Mouse (Mus musculus): ENCODE results near the gene Il1f9. TPM values are rescaled to one million over a fixed set of nuclear protein-coding genes. Genes with fewer than 3 reads are reported as not detected.
"Not testable (repeated sequence)": the region's sequence is repeated elsewhere in the genome, so short reads cannot be mapped to it uniquely, and the experiment has no call there.

Gene Il1f9
- not detected in 2 replicates for polyA plus RNA-seq (2016; fragmentation: Nextera tagmentation; extraction: Ambion mirVana)

GRCm38 (mm10) chr2:24186176-24186575 lies at the start of gene Il1f9:
Gene Il1f9 (plus strand): TSS chr2:24186476.
- H3K4me1 ChIP-seq (replicated peaks), result no peaks in the 10 kb centered on the region
- no peak within 1 kb of the TSS for H3K27ac ChIP-seq
- WGBS, result 95% methylated on average over 1 of the region's 1 CpGs
- H3K9me3 ChIP-seq, result no peaks in the 10 kb centered on the region
- H3K4me3 ChIP-seq, result no peak within 1 kb of the TSS
- H3K36me3 ChIP-seq, result no peaks in the 10 kb centered on the region
- no peak for DNase-seq (ENCODE audit: low spot score)
- H3K27me3 ChIP-seq (ENCODE audit: insufficient read depth, poor library complexity, severe bottlenecking), result no peaks in the 10 kb centered on the region

GRCm38 (mm10) chr2:24152861-24153260 lies 33.4 kb upstream of the Il1f9 start, which contains the start of gene Il1f8:
Gene Il1f8 (plus strand): TSS chr2:24153161.
- WGBS, result 77% methylated on average over 2 of the region's 2 CpGs
- no peaks in the 10 kb centered on the region for H3K4me1 ChIP-seq (replicated peaks)
- no peaks in the 10 kb centered on the region for H3K36me3 ChIP-seq
- no peak within 1 kb of the TSS for H3K27ac ChIP-seq
- DNase-seq (ENCODE audit: low spot score), result no peak
- no peak within 1 kb of the TSS for H3K4me3 ChIP-seq
- H3K27me3 ChIP-seq (ENCODE audit: insufficient read depth, poor library complexity, severe bottlenecking), result no peaks in the 10 kb centered on the region
- H3K9me3 ChIP-seq, result no peaks in the 10 kb centered on the region

GRCm38 (mm10) chr2:24181683-24182331 lies 4.5 kb upstream of the Il1f9 start:
- not testable (repeated sequence) for H3K9me3 ChIP-seq; H3K27me3 ChIP-seq (ENCODE audit: insufficient read depth, poor library complexity, severe bottlenecking); H3K36me3 ChIP-seq; H3K4me1 ChIP-seq (replicated peaks); H3K27ac ChIP-seq
- WGBS, result 22% methylated on average over 14 of the region's 14 CpGs
- peak; percentile 52 for DNase-seq (ENCODE audit: low spot score)
- peak overlapping the region; percentile 27; the same call in 1 of the 2 replicates for H3K4me3 ChIP-seq

GRCm38 (mm10) chr2:24182423-24183147 lies 3.7 kb upstream of the Il1f9 start:
- H3K27me3 ChIP-seq (ENCODE audit: insufficient read depth, poor library complexity, severe bottlenecking); H3K27ac ChIP-seq; DNase-seq (ENCODE audit: low spot score); H3K9me3 ChIP-seq; H3K4me1 ChIP-seq (replicated peaks); H3K36me3 ChIP-seq: not testable (repeated sequence)
- WGBS, result 73% methylated on average over 13 of the region's 13 CpGs
- peak overlapping the region; percentile 27; the same call in 1 of the 2 replicates for H3K4me3 ChIP-seq

GRCm38 (mm10) chr2:24184092-24184491 lies 2.2 kb upstream of the Il1f9 start:
- not testable (repeated sequence) for H3K27me3 ChIP-seq (ENCODE audit: insufficient read depth, poor library complexity, severe bottlenecking); H3K9me3 ChIP-seq; DNase-seq (ENCODE audit: low spot score); H3K36me3 ChIP-seq; H3K4me3 ChIP-seq; H3K4me1 ChIP-seq (replicated peaks); H3K27ac ChIP-seq

- Histone ChIP-seq H3K4me3 (no peak overlapping the region), H3K27me3 (ENCODE audit: insufficient read depth, poor library complexity, severe bottlenecking) (no peaks in the 10 kb centered on the region), H3K4me1 (replicated peaks) (no peaks in the 10 kb centered on the region), H3K9me3 (no peaks in the 10 kb centered on the region), H3K36me3 (no peaks in the 10 kb centered on the region), H3K27ac (no peak overlapping the region)
- DNase-seq (ENCODE audit: low spot score), result no peak
- WGBS, result 82% methylated on average over 6 of the region's 6 CpGs
Observed at GRCm38 (mm10) chr2:24187585-24187984, 1.3 kb downstream of the Il1f9 start.

- 60% methylated on average over 1 of the region's 1 CpGs for WGBS
- Histone ChIP-seq H3K4me1 (replicated peaks) (no peaks in the 10 kb centered on the region), H3K9me3 (no peaks in the 10 kb centered on the region), H3K4me3 (no peak overlapping the region), H3K36me3 (no peaks in the 10 kb centered on the region), H3K27ac (no peak overlapping the region), H3K27me3 (ENCODE audit: insufficient read depth, poor library complexity, severe bottlenecking) (no peaks in the 10 kb centered on the region)
- DNase-seq (ENCODE audit: low spot score), result no peak
Observed at GRCm38 (mm10) chr2:24188189-24188588, 1.9 kb downstream of the Il1f9 start.

- Histone ChIP-seq H3K27me3 (ENCODE audit: insufficient read depth, poor library complexity, severe bottlenecking) (no peaks in the 10 kb centered on the region), H3K9me3 (no peaks in the 10 kb centered on the region), H3K4me1 (replicated peaks) (no peaks in the 10 kb centered on the region), H3K36me3 (no peaks in the 10 kb centered on the region), H3K4me3 (no peak within 1 kb of the TSS), H3K27ac (no peak within 1 kb of the TSS)
- no peak for DNase-seq (ENCODE audit: low spot score)
- WGBS, result 69% methylated on average over 2 of the region's 2 CpGs
Observed at GRCm38 (mm10) chr2:24215118-24215517, 28.8 kb downstream of the Il1f9 start, which contains the start of gene Il1f6. Gene Il1f6 (plus strand): TSS chr2:24215418.

GRCm38 (mm10) chr2:24227191-24227590 lies 40.9 kb downstream of the Il1f9 start:
- no peak overlapping the region for H3K4me3 ChIP-seq
- WGBS, result 85% methylated on average over 2 of the region's 2 CpGs
- H3K4me1 ChIP-seq (replicated peaks), result no peaks in the 10 kb centered on the region
- no peaks in the 10 kb centered on the region for H3K27me3 ChIP-seq (ENCODE audit: insufficient read depth, poor library complexity, severe bottlenecking)
- DNase-seq (ENCODE audit: low spot score), result no peak
- H3K27ac ChIP-seq, result no peak overlapping the region
- H3K9me3 ChIP-seq, result 0 out of 2 replicates have a peak, but pooled peaks cover 5% of the 10 kb centered on the region
- H3K36me3 ChIP-seq, result no peaks in the 10 kb centered on the region

Other genes with a start within 250 kb of the Il1f9 start
- 1.2 and 2.7 TPM in 2 replicates for gene Hnmt, start 137.1 kb upstream of the Il1f9 start, polyA plus RNA-seq (2016; fragmentation: Nextera tagmentation; extraction: Ambion mirVana)
- not detected in 2 replicates for gene Tbpl2, start 89.9 kb upstream of the Il1f9 start, polyA plus RNA-seq (2016; fragmentation: Nextera tagmentation; extraction: Ambion mirVana)
- not detected in 2 replicates for gene Il1f8, start 33.3 kb upstream of the Il1f9 start, polyA plus RNA-seq (2016; fragmentation: Nextera tagmentation; extraction: Ambion mirVana)
- not detected in 2 replicates for gene Il1f6, start 28.9 kb downstream of the Il1f9 start, polyA plus RNA-seq (2016; fragmentation: Nextera tagmentation; extraction: Ambion mirVana)
- gene Il1f5, start 90.5 kb downstream of the Il1f9 start, polyA plus RNA-seq (2016; fragmentation: Nextera tagmentation; extraction: Ambion mirVana), result not detected in 2 replicates
- gene Il1f10, start 104.7 kb downstream of the Il1f9 start, polyA plus RNA-seq (2016; fragmentation: Nextera tagmentation; extraction: Ambion mirVana), result not detected in 2 replicates
- 0.08 TPM in 1 of 2 replicates, not detected in the other for gene Il1rn, start 150.4 kb downstream of the Il1f9 start, polyA plus RNA-seq (2016; fragmentation: Nextera tagmentation; extraction: Ambion mirVana)
- 0.86 and 0.90 TPM in 2 replicates for gene Psd4, start 181.1 kb downstream of the Il1f9 start, polyA plus RNA-seq (2016; fragmentation: Nextera tagmentation; extraction: Ambion mirVana)